Mouse (Mus musculus) cerebellum, adult 2 months (tissue): ENCODE measurements around the gene Fthl17a. TPM values are rescaled to one million over a fixed set of nuclear protein-coding genes. Genes with fewer than 3 reads are reported as not detected.

ENCODE experiments used
- DNase-seq, 2 experiments: peaks; one replicate each; pipeline ENCODE4 v3.0.0; 2021
- H3K27ac ChIP-seq: fragments of 200-500 bp; 2 replicates; pipeline ENCODE4 v1.5.1; 2012; ENCODE audit warnings: low read length, control low read depth, inconsistent platforms; ENCODE audit not compliant: insufficient read depth
- H3K27me3 ChIP-seq: fragments of 200-500 bp; 2 replicates; pipeline ENCODE4 v1.6.1; 2012; ENCODE audit warnings: inconsistent platforms, mild to moderate bottlenecking, low read length, moderate library complexity; ENCODE audit not compliant: control insufficient read depth, insufficient read depth
- H3K4me1 ChIP-seq: fragments of 200-500 bp; 2 replicates; pipeline ENCODE4 v1.6.1; 2011; ENCODE audit warnings: low read length; ENCODE audit not compliant: control insufficient read depth, insufficient read depth
- H3K4me3 ChIP-seq: fragments of 200-500 bp; replicated peaks from 2 replicates; pipeline ENCODE3; 2011; ENCODE audit warnings: mild to moderate bottlenecking, low read depth, low read length, control low read depth; ENCODE audit not compliant: insufficient read depth
- CTCF ChIP-seq: fragments of 200-500 bp; IDR thresholded peaks from 2 replicates; pipeline ENCODE4 v1.5.1; 2011; ENCODE audit warnings: low read depth, mild to moderate bottlenecking, control low read depth, low read length, moderate library complexity, borderline replicate concordance; ENCODE audit not compliant: insufficient read depth
- POLR2A ChIP-seq: fragments of 200-500 bp; IDR thresholded peaks from 2 replicates; pipeline ENCODE4 v1.6.1; 2011; ENCODE audit warnings: low read length, control low read depth, borderline replicate concordance; ENCODE audit not compliant: insufficient read depth
- WGBS: fragments of 180-500 bp; shearing (Covaris S2); methylation state at CpG from one replicate; pipeline ENCODE4 v1.1.7; 2018; 5-methylcytosine and 5-hydroxymethylcytosine counted together
- polyA plus RNA-seq: library from polyadenylated mRNA; depleted of rRNA; stranded (reverse); fragments of >200 nt; gene quantifications from 2 replicates; pipeline ENCODE4 v1.2.3, GENCODE M21; 2012

Gene Fthl17a
- polyA plus RNA-seq, 1 experiment, result not detected

DNA sequence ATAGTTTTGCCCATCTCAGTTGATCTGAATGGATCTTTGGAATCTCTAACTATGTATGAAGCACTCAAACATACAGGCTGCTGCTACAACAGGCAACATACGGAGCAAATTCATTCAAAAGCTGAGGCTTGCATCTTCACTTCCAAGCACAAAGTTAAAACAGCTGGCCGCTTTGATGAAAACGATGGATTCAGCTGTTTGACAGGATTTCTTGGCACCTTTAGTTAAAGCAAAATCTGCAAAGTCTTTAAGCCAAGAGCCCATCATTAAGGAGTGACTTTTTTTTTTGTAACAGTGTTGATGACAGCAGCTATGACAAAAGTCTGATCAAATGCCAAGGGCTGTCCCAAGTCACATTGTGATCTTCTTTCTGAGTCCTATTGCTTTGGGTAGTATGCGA is 69.1 kb downstream of the Fthl17a start:
- no peak for TF ChIP-seq POLR2A
- TF ChIP-seq CTCF, result no peak
- no peak for DNase-seq
- no peak overlapping the region for H3K4me3 ChIP-seq
- H3K27ac ChIP-seq, result no peak overlapping the region
- no peaks in the 10 kb centered on the region for H3K4me1 ChIP-seq
- no peaks in the 10 kb centered on the region for H3K27me3 ChIP-seq
- WGBS, result 51% methylated on average over 4 of the region's 4 CpGs

DNA sequence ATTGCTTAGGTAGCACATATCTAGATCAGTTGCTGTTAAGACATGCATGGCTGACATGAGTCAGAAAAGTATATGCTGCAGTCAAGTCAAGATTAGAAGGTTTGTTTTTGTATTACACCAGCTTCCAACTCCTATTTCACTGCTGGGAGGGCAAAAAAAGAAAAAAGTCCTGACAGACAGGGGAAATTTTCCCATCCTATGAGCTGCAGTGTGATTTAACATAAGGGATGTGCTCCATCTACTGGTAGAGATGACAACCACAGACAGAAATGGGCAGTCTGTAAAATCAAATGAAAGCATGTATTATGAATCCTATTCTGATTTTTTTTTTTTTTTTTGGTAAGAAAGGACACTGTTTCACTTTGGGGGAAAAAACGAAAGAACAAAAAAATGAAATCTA is 69.7 kb downstream of the Fthl17a start:
- no peak; the same call in 1 of the 2 replicates for TF ChIP-seq CTCF
- TF ChIP-seq POLR2A, result no peak
- 35% methylated on average over 1 of the region's 1 CpGs for WGBS
- Histone ChIP-seq H3K4me3 (no peak overlapping the region), H3K4me1 (no peaks in the 10 kb centered on the region), H3K27ac (no peak overlapping the region), H3K27me3 (no peaks in the 10 kb centered on the region)
- peak in 1 of 2 experiments; percentile 2 for DNase-seq
